Mouse (Mus musculus) layer of hippocampus, adult 9-11 months (tissue): Measurements from ENCODE around the gene Atp6v0e.

Experiments used
- DNase-seq: peaks from one replicate; pipeline ENCODE4 v3.0.0; 2022

Atp6v0e gene

GRCm38 (mm10) chr17:26662978-26663683, at the start of gene Atp6v0e:
TSS of gene Atp6v0e (plus strand) at chr17:26663231.
- peak; percentile 95 for DNase-seq

- DNase-seq, result no peak
These were observed 48.7 kb upstream of the Atp6v0e start for GRCm38 (mm10) chr17:26614286-26614685.

GRCm38 (mm10) chr17:26614708-26615486, 48.1 kb upstream of the Atp6v0e start:
- DNase-seq, result no peak

- no peak for DNase-seq
These were observed 46.3 kb upstream of the Atp6v0e start for GRCm38 (mm10) chr17:26616696-26617095.

- DNase-seq, result no peak
These were observed 44.5 kb upstream of the Atp6v0e start for GRCm38 (mm10) chr17:26618498-26618897.

GRCm38 (mm10) chr17:26619577-26619976, 43.5 kb upstream of the Atp6v0e start:
- DNase-seq, result no peak

GRCm38 (mm10) chr17:26620292-26620691, 42.7 kb upstream of the Atp6v0e start:
- no peak for DNase-seq

GRCm38 (mm10) chr17:26620786-26621766, 42.0 kb upstream of the Atp6v0e start:
- no peak for DNase-seq

- no peak for DNase-seq
These were observed 41.1 kb upstream of the Atp6v0e start for GRCm38 (mm10) chr17:26621912-26622311.

- DNase-seq, result no peak
These were observed 39.0 kb upstream of the Atp6v0e start for GRCm38 (mm10) chr17:26623991-26624390.

GRCm38 (mm10) chr17:26624999-26625398, 38.0 kb upstream of the Atp6v0e start:
- no peak for DNase-seq

GRCm38 (mm10) chr17:26625521-26626010, 37.5 kb upstream of the Atp6v0e start:
- no peak for DNase-seq

GRCm38 (mm10) chr17:26628479-26628878, 34.6 kb upstream of the Atp6v0e start:
- no peak for DNase-seq

GRCm38 (mm10) chr17:26628936-26629335, 34.1 kb upstream of the Atp6v0e start:
- DNase-seq, result no peak

GRCm38 (mm10) chr17:26631811-26632327, 31.2 kb upstream of the Atp6v0e start:
- peak; percentile 77 for DNase-seq

GRCm38 (mm10) chr17:26633186-26633585, 29.8 kb upstream of the Atp6v0e start:
- no peak for DNase-seq

- DNase-seq, result no peak
These were observed 29.1 kb upstream of the Atp6v0e start for GRCm38 (mm10) chr17:26633926-26634325.

- DNase-seq, result no peak
These were observed 28.5 kb upstream of the Atp6v0e start for GRCm38 (mm10) chr17:26634539-26634938.

GRCm38 (mm10) chr17:26635951-26636350, 27.1 kb upstream of the Atp6v0e start:
- DNase-seq, result no peak

- DNase-seq, result no peak
These were observed 25.2 kb upstream of the Atp6v0e start for GRCm38 (mm10) chr17:26637851-26638250.

GRCm38 (mm10) chr17:26638655-26639054, 24.4 kb upstream of the Atp6v0e start:
- no peak for DNase-seq

- no peak for DNase-seq
These were observed 23.2 kb upstream of the Atp6v0e start for GRCm38 (mm10) chr17:26639791-26640190.
